Mouse (Mus musculus) intestine, postnatal 0 days (tissue): ENCODE measurements at regions not wholly inside any gene's neighbourhood (a gene's known extent, or its start where the extent isn't known, plus 50 kb on each side); places are given as distances from the start of the nearest gene placed in this dataset.

ENCODE experiments used
- ATAC-seq: fragments of 200-750 bp; cut with Nextera tagmentation; 2 replicates; pipeline ENCODE4 v1.8.0; 2017; ENCODE audit warnings: mild to moderate bottlenecking, moderate TSS enrichment, moderate library complexity
- H3K27ac ChIP-seq: fragments of 300-500 bp; sonication (generic); 2 replicates; pipeline ENCODE4 v1.5.1; 2014; ENCODE audit warnings: mild to moderate bottlenecking, low read depth, low read length, moderate library complexity
- H3K27me3 ChIP-seq: fragments of 300-500 bp; sonication (generic); replicated peaks from 2 replicates; pipeline ENCODE4 v1.6.1; 2014; ENCODE audit warnings: low read length, mixed read lengths; ENCODE audit not compliant: control insufficient read depth, insufficient read depth
- H3K36me3 ChIP-seq: fragments of 300-500 bp; sonication (generic); 2 replicates; pipeline ENCODE4 v1.6.1; 2014; ENCODE audit warnings: mild to moderate bottlenecking, moderate library complexity; ENCODE audit not compliant: control insufficient read depth, insufficient read depth
- H3K4me1 ChIP-seq: fragments of 300-500 bp; sonication (generic); replicated peaks from 2 replicates; pipeline ENCODE4 v1.6.1; 2014; ENCODE audit warnings: antibody characterized with exemption, low read length, mixed read lengths; ENCODE audit not compliant: control insufficient read depth, insufficient read depth
- H3K4me2 ChIP-seq: fragments of 300-500 bp; sonication (generic); replicated peaks from 2 replicates; pipeline ENCODE4 v1.6.1; 2014; ENCODE audit warnings: low read depth, mild to moderate bottlenecking, moderate library complexity
- H3K4me3 ChIP-seq: fragments of 300-500 bp; sonication (generic); 2 replicates; pipeline ENCODE4 v1.5.1; 2014; ENCODE audit warnings: low read depth, low read length
- H3K9ac ChIP-seq: fragments of 300-500 bp; sonication (generic); 2 replicates; pipeline ENCODE4 v1.6.1; 2014; ENCODE audit warnings: mild to moderate bottlenecking, low read depth, low read length
- H3K9me3 ChIP-seq: fragments of 300-500 bp; sonication (generic); 2 replicates; pipeline ENCODE4 v1.6.1; 2016; ENCODE audit warnings: mixed run types; ENCODE audit not compliant: control insufficient read depth
- CTCF ChIP-seq: sonication (generic); IDR thresholded peaks from 2 replicates; pipeline ENCODE4 v1.5.1; 2016; ENCODE audit warnings: low read depth, mild to moderate bottlenecking, control low read depth, antibody characterized with exemption, moderate library complexity
- WGBS: fragments of 180-500 bp; shearing (Covaris S2); extraction: QIAGEN DNeasy Blood & Tissue Kit; methylation state at CpG from one replicate; pipeline ENCODE4 v1.1.7; 2014; 5-methylcytosine and 5-hydroxymethylcytosine counted together

GRCm38 (mm10) chr7:113117599-113117998 is 89.7 kb upstream of the Arntl start:
- H3K9ac ChIP-seq: no peak overlapping the region
- WGBS: 83% methylated on average over 4 of the region's 4 CpGs
- H3K27ac ChIP-seq: no peak overlapping the region
- ATAC-seq: no peak
- H3K4me1 ChIP-seq: no peaks in the 10 kb centered on the region
- no peak overlapping the region for H3K4me3 ChIP-seq
- no peaks in the 10 kb centered on the region for H3K36me3 ChIP-seq
- TF ChIP-seq CTCF: no peak
- H3K27me3 ChIP-seq: no peaks in the 10 kb centered on the region
- no peak overlapping the region for H3K4me2 ChIP-seq
- H3K9me3 ChIP-seq: no peaks in the 10 kb centered on the region

- Histone ChIP-seq H3K27me3 (no peaks in the 10 kb centered on the region), H3K9me3 (no peaks in the 10 kb centered on the region), H3K4me3 (no peak overlapping the region), H3K9ac (no peak overlapping the region), H3K4me2 (no peak overlapping the region; the same call in 1 of the 2 replicates), H3K36me3 (no peaks in the 10 kb centered on the region), H3K27ac (peak overlapping the region; percentile 60), H3K4me1 (no peaks in the 10 kb centered on the region)
- no peak for TF ChIP-seq CTCF
- 14% methylated on average over 6 of the region's 6 CpGs for WGBS
- ATAC-seq: peak; percentile 82
Measured at GRCm38 (mm10) chr7:113121911-113122319, 85.3 kb upstream of the Arntl start.

GRCm38 (mm10) chr7:113126010-113126409 is 81.3 kb upstream of the Arntl start:
- Histone ChIP-seq H3K9me3 (no peaks in the 10 kb centered on the region), H3K27ac (no peak overlapping the region), H3K9ac (no peak overlapping the region), H3K4me2 (no peak overlapping the region), H3K36me3 (no peaks in the 10 kb centered on the region), H3K4me1 (no peaks in the 10 kb centered on the region), H3K4me3 (no peak overlapping the region), H3K27me3 (no peaks in the 10 kb centered on the region)
- no peak for ATAC-seq
- TF ChIP-seq CTCF: peak; percentile 41
- WGBS: 76% methylated on average over 1 of the region's 1 CpGs

GRCm38 (mm10) chr7:113130552-113130951 is 76.7 kb upstream of the Arntl start:
- no peak for TF ChIP-seq CTCF
- Histone ChIP-seq H3K4me1 (no peaks in the 10 kb centered on the region), H3K27me3 (no peaks in the 10 kb centered on the region), H3K36me3 (no peaks in the 10 kb centered on the region), H3K27ac (no peak overlapping the region), H3K4me2 (no peak overlapping the region), H3K9me3 (no peaks in the 10 kb centered on the region), H3K4me3 (no peak overlapping the region), H3K9ac (no peak overlapping the region)
- WGBS: 78% methylated on average over 6 of the region's 6 CpGs
- no peak for ATAC-seq

- no peak overlapping the region for H3K4me2 ChIP-seq
- WGBS: 3% methylated on average over 6 of the region's 6 CpGs
- H3K27me3 ChIP-seq: no peaks in the 10 kb centered on the region
- H3K4me3 ChIP-seq: no peak overlapping the region
- ATAC-seq: no peak
- no peak overlapping the region for H3K27ac ChIP-seq
- TF ChIP-seq CTCF: peak; percentile 93
- H3K9ac ChIP-seq: no peak overlapping the region
- H3K36me3 ChIP-seq: no peaks in the 10 kb centered on the region
- no peaks in the 10 kb centered on the region for H3K4me1 ChIP-seq
- no peaks in the 10 kb centered on the region for H3K9me3 ChIP-seq
Measured at GRCm38 (mm10) chr7:113131945-113132538, 75.2 kb upstream of the Arntl start.

GRCm38 (mm10) chr7:113133891-113134290 is 73.4 kb upstream of the Arntl start:
- H3K4me2 ChIP-seq: no peak overlapping the region
- H3K27me3 ChIP-seq: no peaks in the 10 kb centered on the region
- no peak overlapping the region for H3K4me3 ChIP-seq
- H3K27ac ChIP-seq: no peak overlapping the region
- no peaks in the 10 kb centered on the region for H3K9me3 ChIP-seq
- WGBS: 76% methylated on average over 5 of the region's 5 CpGs
- no peak for ATAC-seq
- no peak overlapping the region for H3K9ac ChIP-seq
- H3K36me3 ChIP-seq: no peaks in the 10 kb centered on the region
- no peaks in the 10 kb centered on the region for H3K4me1 ChIP-seq
- TF ChIP-seq CTCF: no peak

- H3K4me2 ChIP-seq: no peak overlapping the region
- no peaks in the 10 kb centered on the region for H3K4me1 ChIP-seq
- peaks cover 10% of the 10 kb centered on the region; the same call in 1 of the 2 replicates for H3K27me3 ChIP-seq
- H3K9me3 ChIP-seq: no peaks in the 10 kb centered on the region
- H3K9ac ChIP-seq: no peak overlapping the region
- WGBS: 75% methylated on average over 10 of the region's 10 CpGs
- H3K4me3 ChIP-seq: no peak overlapping the region
- no peaks in the 10 kb centered on the region for H3K36me3 ChIP-seq
- no peak for ATAC-seq
- no peak for TF ChIP-seq CTCF
- H3K27ac ChIP-seq: no peak overlapping the region
Measured at GRCm38 (mm10) chr7:113140011-113140438, 67.2 kb upstream of the Arntl start.
